Mouse (Mus musculus) retina, postnatal 1 day (tissue): ENCODE data around the gene B3galt4.
"Not testable (repeated sequence)": the region's sequence is repeated elsewhere in the genome, so short reads cannot be mapped to it uniquely, and the experiment has no call there.

ENCODE experiments used
- DNase-seq: peaks from one replicate; pipeline ENCODE4 v3.0.0-alpha.2; 2012

Gene B3galt4

DNA sequence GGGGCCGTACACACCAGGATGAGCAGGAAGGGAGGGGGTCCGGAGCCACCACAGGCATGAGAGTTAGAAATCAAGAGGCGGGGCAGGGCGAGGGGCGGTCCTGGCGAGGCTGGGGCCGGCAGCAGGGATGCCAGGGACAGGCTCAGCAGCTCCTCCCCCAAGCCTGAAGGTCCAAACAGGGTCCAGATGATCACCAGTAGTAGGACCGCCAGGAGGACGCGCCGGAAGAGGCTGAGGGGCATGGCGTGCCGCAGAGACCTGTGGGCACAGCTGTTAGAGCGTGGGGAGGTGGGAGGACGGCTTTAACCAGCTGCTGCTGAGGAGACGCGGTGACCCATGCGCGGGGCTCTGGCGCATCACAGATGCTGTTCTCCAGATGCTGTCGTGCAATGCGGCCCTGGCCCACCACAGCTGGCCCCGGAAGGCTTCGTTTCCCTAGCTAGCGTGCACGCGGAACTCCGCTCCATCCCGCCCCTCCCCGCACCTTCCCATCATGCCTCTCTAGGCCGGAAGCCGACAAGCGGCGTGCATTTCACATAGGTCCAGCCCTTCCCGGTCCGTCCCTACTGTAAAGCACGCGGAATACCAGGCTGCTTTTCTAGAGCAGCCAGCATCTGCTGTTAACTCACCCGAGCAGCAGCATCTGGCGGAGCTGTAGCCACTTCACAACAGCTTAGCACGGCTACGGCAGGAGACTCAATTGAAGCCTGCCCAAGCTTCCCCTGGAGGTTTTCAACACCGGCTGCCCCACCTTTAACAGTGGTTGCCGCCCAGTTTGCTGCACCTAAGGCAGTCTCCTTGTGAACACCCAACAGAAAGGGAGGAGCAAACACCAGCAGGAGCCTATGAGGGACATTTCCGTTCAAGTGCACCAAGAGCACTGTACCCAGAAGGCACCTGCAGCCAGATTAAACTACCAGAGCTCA is at the start of gene B3galt4:
TSS of gene B3galt4 (minus strand) at position 468 of the 926 bp plus-strand sequence.
- peak; percentile 92 for DNase-seq

DNA sequence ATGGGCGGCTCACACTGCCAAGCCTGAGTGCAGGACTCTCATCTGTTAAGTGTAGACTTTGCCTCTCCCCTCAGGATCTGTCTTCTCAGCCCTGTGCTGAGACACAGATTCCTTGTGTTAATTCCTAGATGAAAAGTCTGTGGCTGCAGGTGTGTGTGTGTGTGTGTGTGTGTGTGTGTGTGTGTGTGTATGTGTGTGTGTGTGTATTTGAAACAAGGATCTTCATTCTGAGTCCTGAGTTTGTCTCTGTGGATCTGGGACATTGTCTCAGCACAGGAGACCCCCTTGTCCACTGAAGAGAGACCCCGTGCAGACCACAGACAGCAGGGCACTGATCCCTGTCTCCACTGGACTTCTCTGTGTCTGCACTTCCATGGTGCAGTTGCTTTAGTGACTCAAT is 49.5 kb upstream of the B3galt4 start:
- not testable (repeated sequence) for DNase-seq

DNA sequence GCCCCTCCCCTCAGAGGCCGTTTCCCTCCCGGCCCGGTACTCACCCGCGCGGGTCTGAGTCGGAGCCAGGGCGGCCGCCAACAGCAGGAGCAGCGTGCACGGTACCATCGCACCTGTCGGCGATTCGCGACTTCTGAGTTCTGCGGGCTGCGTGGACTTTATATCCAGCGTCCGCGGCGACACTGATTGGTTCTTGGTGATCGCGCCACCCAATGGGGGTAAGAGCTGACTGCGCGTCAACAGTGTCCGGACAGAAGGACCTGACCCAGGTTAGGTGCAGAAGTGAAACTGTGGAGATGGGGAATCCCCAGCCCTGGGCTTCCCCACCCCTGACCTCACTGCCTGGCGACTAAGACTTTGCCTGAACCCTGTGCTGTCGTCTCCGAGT is 48.9 kb upstream of the B3galt4 start, which contains the start of gene H2-K1:
TSS of gene H2-K1 (minus strand) at position 198 of the 388 bp plus-strand sequence.
- peak; percentile 76 for DNase-seq

DNA sequence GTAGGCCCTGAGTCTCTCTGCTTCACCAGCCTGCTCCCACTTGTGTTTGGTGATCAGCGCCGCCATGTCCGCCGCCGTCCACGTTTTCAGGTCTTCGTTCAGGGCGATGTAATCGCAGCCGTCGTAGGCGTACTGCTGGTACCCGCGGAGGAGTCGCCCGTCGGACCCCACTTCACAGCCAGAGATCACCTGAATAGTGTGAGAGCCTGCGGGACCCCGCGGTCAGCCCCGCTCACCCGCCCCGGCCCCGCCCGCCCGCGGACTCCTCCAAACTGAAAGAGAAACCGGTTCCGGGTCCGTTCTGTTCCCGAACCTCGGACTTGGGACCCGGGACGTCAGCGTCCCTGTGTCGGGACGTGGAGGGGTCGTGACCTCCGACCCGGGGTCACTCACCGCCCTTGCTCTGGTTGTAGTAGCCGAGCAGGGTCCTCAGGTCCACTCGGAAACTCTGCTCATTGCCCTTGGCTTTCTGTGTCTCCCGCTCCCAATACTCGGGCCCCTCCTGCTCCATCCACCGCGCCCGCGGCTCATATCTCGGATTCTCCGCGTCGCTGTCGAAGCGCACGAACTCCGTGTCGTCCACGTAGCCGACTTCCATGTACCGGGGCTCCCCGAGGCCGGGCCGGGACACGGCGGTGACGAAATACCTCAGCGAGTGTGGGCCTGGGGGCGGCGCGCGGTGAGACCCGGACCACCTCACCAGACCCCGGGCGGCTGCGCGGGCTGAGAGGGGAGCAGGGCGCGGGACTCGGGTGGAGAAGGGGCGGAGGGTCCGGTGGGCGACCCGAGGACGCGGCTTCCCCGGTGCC is 48.3 kb upstream of the B3galt4 start:
- DNase-seq = no peak

DNA sequence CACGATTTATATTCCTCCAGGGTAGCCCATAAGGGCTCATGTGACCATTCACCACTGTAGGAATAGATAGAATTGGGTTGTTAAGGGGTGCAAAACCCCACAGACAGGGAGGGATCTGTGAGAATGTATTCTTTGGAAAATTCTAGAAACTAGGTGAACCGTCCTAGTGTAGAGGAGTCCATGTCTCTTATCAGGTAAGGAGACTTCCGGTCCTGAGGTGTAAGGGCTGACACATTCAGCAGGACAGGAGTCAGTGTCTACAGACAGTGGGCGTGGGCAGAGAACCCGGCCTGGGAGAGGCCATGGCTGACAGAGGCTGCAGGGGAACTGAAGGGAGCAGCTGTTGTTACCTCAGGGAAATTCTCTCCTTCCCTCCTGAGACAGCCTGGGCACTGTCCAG is 47.4 kb upstream of the B3galt4 start:
- DNase-seq = not testable (repeated sequence)

DNA sequence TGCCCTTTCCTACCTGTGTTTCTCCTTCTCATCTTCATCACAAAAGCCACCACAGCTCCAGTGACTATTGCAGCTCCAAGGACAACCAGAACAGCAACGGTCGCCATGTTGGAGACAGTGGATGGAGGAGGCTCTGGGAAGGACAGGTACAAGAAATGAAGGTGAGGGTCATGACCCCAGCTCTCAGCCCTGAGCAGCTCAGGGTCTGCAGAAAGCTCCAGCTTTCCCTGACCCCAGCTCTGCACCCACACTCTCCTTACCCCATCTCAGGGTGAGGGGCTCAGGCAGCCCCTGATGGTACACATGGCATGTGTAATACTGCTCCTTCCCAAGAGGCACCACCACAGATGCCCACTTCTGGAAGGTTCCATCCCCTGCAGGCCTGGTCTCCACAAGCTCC is 45.7 kb upstream of the B3galt4 start:
- DNase-seq = not testable (repeated sequence)

DNA sequence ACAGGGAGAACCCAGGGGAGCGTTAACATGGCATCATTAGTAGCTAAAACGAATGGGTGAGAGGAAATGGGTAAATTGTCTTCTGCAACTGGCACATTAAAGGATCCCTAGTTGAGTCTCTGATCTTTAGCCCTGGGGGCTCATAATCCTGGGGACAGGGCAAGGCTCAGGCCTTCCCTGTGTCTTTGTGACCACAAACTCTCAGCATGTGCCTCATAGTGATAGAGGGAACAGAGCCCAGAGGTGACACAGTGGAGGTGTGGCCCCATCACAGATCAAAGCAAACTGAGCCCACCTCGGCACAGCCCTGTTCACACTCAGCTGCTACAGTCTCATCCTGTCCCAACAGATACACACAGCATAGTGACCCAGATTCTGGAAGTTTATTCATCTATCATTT is 44.4 kb upstream of the B3galt4 start:
- DNase-seq = no peak

DNA sequence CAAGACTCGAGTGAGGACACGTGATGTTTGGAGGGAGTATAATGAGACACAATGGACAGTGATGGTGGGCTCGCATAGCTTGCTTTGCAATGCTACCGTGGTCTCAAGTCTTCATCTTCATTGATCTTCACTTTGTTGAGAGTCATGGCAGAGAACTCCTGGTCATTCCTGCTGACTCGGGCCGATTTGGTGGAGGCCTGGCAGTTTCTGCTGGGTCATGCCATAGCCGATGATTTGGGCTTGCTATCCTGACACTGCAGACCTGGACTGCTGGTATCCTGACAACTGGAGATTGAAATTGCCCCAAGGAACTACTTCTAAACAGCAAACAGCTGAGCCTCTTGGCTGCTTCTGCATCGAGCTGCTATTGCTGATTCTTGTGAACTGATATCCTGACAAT is 43.7 kb upstream of the B3galt4 start:
- DNase-seq = no peak

DNA sequence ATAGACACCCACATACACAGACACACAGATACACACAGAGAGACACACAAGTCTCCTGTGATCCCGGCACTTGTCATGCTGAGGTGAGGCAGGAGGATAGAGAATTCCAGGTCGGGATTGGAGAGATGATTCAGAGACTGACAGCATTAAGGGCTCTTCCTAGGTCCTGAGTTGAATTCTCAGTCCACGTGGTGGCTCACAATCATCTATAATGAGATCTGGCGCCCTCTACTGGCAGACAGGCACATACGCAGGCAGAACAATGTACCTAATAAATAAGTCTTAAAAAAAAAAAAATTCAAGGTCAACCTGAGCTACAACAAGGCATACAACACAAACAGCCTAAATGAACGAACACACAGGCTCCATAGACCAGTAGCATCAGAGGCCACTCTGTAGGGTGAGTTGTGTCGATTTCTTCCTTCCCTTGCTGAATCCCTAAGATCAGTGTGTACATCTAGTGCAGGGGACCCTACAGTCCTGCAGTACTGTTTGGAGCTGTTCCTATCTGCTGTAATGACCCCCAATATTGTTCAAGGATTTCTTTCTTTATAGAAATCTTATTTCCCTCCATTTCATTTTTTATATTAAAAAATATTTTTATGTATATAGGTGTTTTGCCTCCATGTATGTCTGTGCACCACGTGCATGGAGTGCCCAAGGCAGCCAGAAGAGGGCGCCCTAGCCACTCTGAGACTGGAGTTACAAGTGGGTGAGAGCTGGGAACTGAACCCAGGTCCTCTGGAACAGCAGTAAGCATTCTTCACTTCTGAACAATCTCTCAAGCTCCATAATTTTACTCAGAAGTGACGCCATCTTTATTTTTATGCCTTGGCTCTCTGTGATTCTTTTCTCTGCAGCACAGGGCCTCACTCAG is 40.7 kb upstream of the B3galt4 start:
- peak; percentile 91 for DNase-seq

DNA sequence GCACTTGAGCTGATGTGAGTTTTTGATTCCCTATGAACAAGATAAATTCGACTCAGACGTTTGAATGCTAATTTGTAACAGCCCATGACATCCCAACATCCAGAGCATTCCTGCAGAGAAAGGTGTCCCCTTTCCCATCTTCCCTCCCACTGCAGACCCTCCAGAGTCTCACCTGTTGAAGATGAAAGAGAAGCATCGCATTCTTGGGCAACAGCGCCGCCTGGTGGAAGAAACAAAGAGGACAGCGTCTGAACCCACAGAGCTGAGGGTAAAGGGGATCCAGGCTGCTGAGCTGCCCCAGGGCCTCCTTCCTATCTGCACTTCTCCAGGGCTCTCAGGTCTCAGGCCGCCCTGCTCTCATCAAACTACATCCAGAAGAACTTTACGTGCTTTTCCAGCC is 30.8 kb upstream of the B3galt4 start:
- DNase-seq = peak; percentile 76

DNA sequence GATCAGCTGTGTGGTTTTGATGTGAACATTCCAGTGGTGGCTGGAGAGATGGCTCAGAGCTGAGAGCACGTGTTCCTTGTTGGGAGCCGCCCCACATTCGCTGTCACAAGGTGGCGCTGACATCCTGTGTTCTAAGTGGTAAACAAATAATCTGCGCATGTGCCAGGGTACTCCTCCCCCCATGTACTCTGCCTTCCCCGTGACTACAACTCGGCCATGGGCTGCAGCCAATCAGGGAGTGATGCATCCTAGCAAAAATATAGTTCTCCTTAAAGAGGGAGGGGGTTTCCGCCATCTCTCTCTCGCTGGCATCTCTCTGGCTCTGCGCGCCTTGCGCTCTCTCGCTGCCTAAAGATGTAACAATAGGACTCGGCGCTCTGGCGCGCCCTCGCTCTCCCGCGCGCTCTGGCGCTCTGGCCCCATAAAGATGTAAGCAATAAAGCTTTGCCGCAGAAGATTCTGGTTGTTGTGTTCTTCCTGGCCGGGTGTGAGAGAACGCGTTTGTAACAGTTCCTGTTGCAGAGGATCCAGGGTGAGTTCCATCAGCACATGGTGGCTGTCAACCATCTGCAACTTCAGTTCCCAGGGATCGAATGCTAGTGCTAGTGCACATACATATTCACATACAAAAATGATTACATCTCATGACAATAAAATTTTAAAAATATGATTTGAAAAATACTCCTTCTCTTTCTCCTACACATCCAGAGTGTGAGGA is 30.1 kb upstream of the B3galt4 start:
- peak; percentile 98 for DNase-seq

DNA sequence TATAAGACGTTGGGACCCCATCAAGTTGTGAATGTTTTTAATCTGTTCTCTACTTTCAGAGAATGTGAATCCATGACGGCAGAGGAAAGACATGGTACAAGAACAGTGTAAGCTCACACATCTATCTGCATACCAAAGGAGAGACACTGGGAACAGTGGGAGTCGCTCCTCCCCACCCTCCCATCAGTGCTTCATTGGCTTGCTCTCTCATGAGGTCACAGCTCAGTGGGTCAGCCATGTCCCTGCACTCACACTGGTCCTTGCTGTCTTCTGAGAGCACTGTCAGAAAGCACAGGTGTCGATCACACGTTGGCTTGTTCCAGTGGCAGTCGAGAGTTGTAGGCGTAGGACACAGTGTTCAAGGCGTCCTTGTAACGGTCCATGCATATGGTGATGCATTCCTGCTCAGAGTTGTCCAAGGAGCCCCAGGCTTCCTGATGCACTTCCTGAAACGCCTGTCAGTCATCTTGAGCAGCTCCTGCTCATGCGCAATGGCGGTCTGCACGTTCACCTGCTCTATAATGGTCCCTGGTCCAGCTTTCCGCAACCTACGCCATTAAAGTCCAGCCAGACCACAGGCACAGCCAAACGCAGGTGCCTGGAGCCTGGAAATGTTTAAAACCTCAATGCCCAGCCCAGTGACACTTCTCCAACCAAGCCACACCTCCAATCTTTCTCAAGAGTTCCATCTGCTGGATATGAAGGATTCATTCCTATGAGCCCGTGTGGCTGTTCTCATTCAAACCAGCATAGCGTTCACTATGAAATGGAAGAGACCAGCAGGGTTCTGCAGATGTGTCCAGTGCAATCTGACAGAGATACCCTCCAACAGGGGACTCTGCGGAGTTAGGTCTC is 29.1 kb upstream of the B3galt4 start:
- DNase-seq = no peak

DNA sequence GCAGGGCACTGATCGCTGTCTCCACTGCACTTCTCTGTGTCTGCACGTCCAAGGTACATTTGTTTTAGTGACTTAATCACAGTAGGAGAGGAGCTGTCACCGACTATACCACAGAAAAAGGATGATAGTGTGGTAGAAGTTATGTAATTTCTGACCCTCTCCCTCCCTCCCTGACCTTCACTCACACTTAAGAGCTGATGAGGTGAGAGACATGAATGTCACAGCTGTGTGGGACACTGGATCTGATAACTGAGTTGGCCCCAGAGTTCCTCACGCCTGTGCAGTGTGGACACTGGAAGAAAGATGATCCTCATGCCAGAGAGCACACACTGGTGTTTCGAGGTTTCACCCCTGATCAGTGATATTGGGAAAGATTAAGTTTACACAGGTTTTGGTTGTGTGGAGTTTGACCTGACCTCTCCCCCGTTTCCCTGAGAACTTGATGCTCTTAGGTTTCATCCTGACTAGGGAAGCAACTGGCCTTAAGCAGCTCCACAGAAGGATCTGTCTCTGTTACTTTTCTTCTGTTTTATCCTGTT is 28.3 kb upstream of the B3galt4 start:
- no peak for DNase-seq

DNA sequence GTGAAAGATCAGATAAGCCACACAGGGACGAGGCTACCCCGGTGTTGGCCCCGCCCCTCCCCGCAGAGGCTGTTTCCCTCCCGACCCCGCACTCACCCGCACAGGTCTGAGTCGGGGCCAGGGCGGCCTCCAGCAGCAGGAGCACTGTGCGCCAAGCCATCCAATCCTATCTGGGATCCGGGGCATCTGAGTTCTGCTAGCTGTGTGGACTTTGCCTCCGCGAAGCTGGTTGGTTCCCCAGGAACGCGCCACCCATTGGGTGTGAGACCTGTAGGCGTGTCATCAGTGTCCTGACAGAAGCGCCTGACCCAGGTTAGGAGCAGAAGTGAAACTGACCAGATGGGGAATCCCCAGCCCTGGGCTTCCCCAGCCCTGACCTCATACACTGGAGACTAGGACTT is 27.3 kb upstream of the B3galt4 start:
- DNase-seq = peak; percentile 76

DNA sequence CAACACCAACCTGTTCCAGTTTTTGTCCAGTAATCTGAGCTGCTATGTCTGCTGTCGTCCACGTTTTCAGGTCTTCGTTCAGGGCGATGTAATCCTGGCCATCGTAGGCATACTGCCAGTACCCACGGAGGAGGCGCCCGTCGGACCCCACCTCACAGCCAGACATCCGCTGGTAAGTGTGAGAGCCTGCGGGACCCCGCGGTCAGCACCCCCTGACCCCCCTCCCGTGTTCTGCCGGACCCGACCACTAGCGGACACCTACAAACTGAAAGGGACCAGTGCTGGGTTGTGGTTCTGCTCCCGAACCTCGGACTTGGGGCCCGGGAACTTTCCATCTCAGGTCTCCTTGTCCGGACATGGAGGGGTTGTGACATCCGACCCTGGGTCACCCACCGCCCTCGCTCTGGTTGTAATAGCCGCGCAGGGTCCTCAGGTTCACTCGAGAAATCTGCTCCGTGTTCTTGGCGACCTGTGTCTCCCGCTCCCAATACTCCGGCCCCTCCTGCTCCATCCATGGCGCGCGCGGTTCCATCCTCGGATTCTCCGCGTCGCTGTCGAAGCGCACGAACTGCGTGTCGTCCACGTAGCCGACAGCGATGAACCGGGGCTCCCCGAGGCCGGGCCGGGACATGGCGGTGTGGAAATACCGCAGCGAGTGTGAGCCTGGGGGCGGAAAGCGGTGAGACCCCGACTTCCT is 26.7 kb upstream of the B3galt4 start:
- no peak for DNase-seq

DNA sequence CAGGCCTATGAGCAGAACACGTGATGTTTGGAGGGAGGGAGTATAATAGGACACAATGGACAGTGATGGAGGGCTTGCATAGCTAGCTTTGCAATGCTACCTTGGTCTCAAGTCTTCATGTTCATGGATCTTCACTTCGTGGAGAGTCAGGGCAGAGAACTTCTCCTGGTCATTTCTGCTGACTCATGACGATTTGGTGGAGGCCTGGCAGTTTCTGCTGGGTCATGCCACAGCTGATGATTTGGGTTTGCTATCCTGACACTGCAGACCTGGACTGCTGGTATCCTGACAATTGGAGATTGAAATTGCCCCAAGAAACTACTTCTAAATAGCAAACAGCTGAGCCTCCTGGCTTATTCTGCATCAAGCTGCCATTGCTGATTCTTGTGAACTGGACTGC is 22.3 kb upstream of the B3galt4 start:
- no peak for DNase-seq

DNA sequence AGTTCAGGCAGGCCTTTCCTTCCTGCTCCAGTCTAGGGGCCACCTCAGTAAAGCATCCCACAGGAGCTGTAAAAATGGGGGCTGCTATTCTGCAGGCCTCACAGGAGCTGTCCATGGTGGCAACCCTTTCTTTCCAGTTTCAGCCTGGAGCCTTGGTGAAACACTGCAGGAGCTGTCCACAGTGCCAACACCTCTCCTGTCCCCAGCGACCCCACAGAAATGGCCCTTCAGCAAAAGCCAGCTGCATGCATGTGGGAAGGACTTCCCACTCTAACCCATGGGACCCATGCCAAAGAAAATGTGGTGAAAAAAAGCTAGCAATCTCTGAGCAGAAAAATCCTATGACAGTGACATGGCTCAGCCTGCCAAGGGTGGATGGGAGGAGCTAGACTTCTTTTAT is 21.4 kb upstream of the B3galt4 start:
- DNase-seq = no peak

DNA sequence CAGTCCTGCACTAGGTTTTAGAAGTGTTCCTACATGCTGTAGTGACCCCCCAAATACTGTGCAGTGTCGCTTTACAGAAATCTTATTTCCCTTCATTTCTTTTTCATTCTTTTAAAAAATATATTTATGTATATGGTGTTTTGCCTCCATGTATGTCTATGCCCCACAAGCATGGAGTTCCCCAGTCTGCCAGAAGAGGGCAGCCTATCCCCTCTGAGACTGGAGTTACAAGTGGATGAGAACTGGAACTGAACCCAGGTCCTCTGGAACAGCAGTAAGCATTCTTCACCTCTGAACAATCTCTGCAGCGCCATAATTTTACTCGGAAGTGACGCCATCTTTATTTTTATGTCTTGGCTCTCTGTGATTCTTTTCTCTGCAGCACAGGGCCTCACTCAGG is 18.1 kb upstream of the B3galt4 start:
- peak; percentile 24 for DNase-seq

DNA sequence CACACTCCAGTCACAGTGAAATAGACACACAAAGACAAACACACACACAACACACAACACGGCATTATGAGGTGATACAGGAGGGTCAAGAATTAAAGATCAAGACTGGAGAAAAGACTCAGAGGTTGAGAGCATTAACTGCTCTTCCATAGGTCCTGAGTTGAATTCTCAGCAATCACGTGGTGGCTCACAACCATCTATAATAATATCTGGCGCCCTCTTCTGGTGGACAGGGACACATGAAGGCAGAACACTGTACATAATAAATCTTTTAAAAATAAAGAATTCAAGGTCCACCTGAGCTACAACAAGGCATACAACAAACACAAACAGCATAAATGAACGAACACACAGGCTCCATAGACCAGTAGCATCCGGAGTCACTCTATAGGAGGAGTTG is 17.6 kb upstream of the B3galt4 start:
- DNase-seq = peak; percentile 79

DNA sequence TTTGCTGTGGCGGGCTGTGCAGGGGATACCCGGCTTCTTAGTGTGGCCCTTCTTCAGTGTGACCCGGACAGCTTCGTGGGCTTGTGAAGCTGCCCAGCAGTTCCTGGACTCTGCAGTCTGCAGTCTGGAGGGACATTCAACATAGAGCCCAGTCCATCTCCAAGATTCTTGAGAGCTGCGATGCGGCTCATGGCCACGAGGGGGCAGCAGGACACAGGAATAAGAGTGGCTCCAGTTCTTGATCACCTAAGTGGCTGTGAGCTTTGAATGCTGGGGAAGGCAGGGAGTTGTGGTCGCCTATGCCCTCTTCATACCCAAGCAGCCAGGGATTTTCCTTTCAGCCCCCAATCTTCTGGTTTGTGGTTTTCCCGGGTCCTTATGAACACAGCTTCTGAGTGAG is 17.2 kb upstream of the B3galt4 start:
- DNase-seq = peak; percentile 89
